Mouse (Mus musculus): Measurements from ENCODE around the gene Gm21083.
"Not testable (repeated sequence)": the region's sequence is repeated elsewhere in the genome, so short reads cannot be mapped to it uniquely, and the experiment has no call there.

GRCm38 (mm10) chr5:15577033-15577432 is at the start of gene Gm21083:
- TF ChIP-seq E2F4 (IDR thresholded peaks at IDR 0.05; ENCODE audit: borderline replicate concordance, low read depth, low read length); MXI1 (IDR thresholded peaks at IDR 0.05; ENCODE audit: low read depth, low read length); TBP (IDR thresholded peaks at IDR 0.05; ENCODE audit: low read depth, low read length); CTCF (IDR thresholded peaks at IDR 0.05 in 2 of 3, conservative IDR thresholded peaks at IDR 0.05 in 1 of 3; ENCODE audit: control insufficient read depth in 1 of 3, insufficient read depth in 1 of 3, low read depth in 2 of 3, low read length in 3 of 3, poor library complexity in 1 of 3, severe bottlenecking in 1 of 3); MEF2A (IDR thresholded peaks at IDR 0.05; ENCODE audit: extremely low read depth, insufficient replicate concordance, low read depth, low read length, poor library complexity, severe bottlenecking); USF1 (IDR thresholded peaks at IDR 0.05; ENCODE audit: low read depth, low read length): not testable (repeated sequence)

Data from MEL (cell line).